Mouse (Mus musculus) natural killer cell, adult 2 months (primary cell): ENCODE data around the gene Ksr1.

ENCODE experiments used
- DNase-seq, 2 experiments: peaks; one replicate each; pipeline ENCODE4 v3.0.0; 2022; ENCODE audit warnings: low spot score in 2 of 2

The Ksr1 gene

GRCm38 (mm10) chr11:79066191-79066530, 80.0 kb downstream of the Ksr1 start:
- no peak for DNase-seq

- DNase-seq, result no peak
Measured at GRCm38 (mm10) chr11:79065463-79066190, 80.6 kb downstream of the Ksr1 start.

- DNase-seq, result no peak
Measured at GRCm38 (mm10) chr11:79064311-79064710, 81.9 kb downstream of the Ksr1 start.

DNA sequence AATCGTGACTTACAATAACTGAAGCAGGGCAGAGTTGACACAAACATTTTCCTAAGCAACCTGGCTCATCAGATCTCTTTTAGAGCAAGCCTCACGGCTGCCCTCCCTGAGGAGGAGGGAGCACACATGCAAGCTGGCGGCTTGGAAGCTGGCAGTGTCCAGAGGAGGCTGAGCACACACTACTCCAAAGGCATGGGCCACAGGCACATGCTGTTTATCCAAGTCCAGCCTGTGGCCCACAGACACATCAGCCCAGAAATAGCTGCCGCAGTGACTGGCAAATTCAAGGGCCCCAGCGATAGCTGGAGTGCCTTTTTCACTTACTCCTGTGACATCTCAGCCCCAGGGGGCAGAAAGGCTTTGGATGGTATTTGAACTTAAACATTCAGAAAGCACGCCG, 82.6 kb downstream of the Ksr1 start:
- no peak for DNase-seq

- DNase-seq, result no peak
Measured at GRCm38 (mm10) chr11:79062897-79063296, 83.3 kb downstream of the Ksr1 start.

- DNase-seq, result no peak
Measured at GRCm38 (mm10) chr11:79061839-79062238, 84.4 kb downstream of the Ksr1 start.

GRCm38 (mm10) chr11:79059850-79060249, 86.4 kb downstream of the Ksr1 start:
- peak; percentile 52 to 64 for DNase-seq

DNA sequence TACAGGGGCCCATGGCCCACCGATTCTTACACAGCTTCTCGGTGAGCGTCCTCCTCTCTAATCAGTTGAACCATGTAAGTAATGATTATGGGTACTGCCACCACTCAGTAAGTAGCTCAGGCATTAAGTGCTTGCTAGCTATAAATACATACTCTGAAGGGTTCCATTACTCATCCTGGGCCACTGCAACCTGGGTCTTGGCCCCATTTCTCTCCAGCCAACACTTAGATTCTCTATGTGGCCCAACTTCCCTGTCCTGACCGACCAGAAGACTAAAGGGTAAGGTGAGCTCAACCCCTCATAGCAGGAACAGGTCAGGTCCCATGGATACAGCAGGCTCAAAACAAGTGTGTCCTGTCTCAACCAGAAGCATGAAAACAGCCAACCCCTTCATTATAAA, 87.1 kb downstream of the Ksr1 start:
- DNase-seq, result no peak

GRCm38 (mm10) chr11:79058610-79059009, 87.6 kb downstream of the Ksr1 start:
- no peak for DNase-seq

GRCm38 (mm10) chr11:79057809-79058208, 88.4 kb downstream of the Ksr1 start:
- DNase-seq, result no peak

- peak; percentile 57 to 71 for DNase-seq
Measured at GRCm38 (mm10) chr11:79056891-79057290, 89.3 kb downstream of the Ksr1 start.

- no peak for DNase-seq
Measured at GRCm38 (mm10) chr11:79056027-79056426, 90.2 kb downstream of the Ksr1 start.

DNA sequence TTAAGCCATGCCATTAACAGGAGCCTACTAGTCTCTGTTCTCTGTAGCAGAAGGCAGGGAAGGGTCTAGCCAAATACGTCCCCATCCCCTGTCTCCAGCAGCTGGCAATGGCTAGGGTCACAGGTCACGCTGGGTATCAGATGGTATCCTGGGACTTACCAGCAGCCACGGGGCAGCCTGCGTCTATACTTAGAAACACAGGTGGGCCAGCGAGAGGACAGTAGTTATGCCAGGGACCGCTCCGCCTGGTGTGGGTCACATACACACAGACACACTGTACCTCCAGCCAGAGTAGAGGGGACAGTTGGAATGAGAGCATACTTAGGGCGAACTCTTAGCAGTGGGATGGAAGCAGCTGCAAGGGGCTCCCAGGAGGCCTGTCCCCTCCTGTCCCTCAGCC, 91.0 kb downstream of the Ksr1 start:
- no peak for DNase-seq

DNA sequence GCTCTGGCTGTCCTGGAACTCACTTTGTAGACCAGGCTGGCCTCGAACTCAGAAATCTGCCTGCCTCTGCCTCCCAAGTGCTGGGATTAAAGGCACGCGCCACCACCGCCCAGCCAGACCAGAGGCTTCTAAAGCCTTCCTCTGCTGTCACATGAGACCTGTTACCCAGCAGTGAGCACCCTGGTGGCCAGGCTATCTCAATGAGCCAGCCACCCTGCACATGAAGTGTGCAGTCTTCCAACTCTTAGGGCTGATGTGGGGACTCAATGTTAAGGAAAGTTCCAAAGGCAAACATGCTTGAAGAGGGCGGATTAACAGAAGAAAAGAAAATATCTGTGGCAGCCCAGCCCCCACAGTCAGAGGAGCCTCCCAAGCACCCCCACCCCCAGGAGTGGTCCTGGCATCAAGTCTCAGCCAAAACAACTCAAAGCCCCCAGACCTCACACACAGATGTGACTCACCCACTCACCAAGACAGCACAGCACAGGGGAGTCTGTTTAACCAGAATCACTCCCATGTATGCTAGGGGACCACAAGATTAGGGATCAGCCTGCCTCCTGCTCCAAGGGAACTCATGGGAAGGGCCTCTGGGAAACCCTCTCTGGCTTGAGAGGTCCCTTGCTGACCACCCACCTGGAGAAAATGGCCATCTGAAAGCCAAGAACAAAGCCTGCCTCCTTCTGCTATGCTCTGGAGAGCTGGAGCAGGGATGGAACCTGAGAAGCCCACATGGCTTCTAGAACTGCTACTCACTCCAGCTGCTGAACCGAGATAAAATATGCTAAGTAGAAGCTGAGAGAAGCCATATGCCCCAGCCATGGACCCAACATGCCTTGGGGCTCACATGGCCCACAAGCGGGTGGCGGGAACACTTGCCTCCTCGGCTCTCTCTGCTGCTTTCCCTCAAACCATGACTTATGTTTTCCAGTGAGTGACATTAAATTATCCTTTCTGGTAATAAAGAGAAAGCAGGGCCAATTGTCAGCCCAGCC, 91.8 kb downstream of the Ksr1 start:
- no peak for DNase-seq

GRCm38 (mm10) chr11:79053437-79053836, 92.8 kb downstream of the Ksr1 start:
- DNase-seq, result no peak

- no peak for DNase-seq
Measured at GRCm38 (mm10) chr11:79052769-79053168, 93.4 kb downstream of the Ksr1 start.

GRCm38 (mm10) chr11:79051522-79051921, 94.7 kb downstream of the Ksr1 start:
- DNase-seq, result no peak

GRCm38 (mm10) chr11:79050781-79051507, 95.3 kb downstream of the Ksr1 start:
- DNase-seq, result no peak

- no peak for DNase-seq
Measured at GRCm38 (mm10) chr11:79048906-79049305, 97.3 kb downstream of the Ksr1 start.

GRCm38 (mm10) chr11:79047180-79047727, 99.0 kb downstream of the Ksr1 start:
- no peak for DNase-seq

DNA sequence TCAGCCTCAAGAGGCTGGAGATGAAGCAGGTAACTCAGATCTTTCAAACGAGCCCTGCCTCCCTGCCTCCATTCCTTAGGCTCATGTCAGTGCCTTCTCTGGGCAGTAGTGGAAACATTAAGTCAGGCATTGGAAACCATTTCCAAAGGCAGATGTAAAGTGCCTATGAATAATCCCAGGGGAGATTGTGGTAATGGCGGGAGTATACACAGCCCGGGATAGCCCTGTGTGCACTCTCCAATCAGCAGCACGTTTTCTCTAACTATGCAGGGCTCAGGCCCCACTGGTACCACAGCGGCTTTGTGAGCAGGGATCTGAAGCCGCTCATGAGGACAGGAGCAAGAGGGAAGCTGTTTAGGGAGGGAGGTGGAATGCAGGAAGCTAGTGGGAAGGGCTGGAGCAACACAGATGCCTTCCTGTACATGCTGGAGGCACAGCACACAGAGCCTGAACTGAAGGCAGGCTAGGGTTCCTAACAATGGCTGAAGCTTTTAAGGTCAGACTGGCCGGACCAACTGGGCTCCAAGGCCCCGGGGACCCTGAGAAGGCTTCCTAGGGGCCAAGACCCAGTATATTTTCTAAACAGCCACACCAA, 99.5 kb downstream of the Ksr1 start:
- DNase-seq, result no peak

DNA sequence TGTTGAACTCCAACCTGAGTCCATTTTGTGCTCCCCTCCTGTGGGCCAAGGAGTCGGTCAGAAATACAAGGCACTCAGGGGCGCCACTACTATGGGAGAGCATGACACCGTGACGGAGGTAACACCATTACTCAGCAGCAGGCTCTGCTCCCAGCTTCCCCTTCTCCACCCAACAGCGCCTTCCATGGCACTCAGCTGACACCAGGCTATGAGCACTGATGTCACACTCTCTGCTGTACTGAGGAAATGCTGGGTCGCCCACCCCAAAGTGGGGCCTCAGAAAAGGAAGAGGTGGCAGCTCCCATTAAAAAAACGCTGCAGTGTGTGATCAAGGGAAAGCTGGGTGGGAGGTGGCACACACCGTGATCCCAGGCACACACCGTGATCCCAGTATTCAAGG, 101.0 kb downstream of the Ksr1 start:
- no peak for DNase-seq
